Mouse (Mus musculus) cortical plate, adult 2 months (tissue): Measurements from ENCODE around the gene Sp6.

ENCODE experiments used
- CTCF ChIP-seq: fragments of 200-500 bp; IDR thresholded peaks from 2 replicates; pipeline ENCODE4 v1.5.1; 2011; ENCODE audit warnings: mild to moderate bottlenecking, control low read depth, low read length; ENCODE audit not compliant: insufficient read depth; ENCODE audit errors: extremely low read depth
- POLR2A ChIP-seq: fragments of 200-500 bp; IDR thresholded peaks from 2 replicates; pipeline ENCODE4 v1.6.1; 2011; ENCODE audit warnings: mild to moderate bottlenecking, low read length, control low read depth; ENCODE audit not compliant: insufficient read depth; ENCODE audit errors: extremely low read depth

DNA sequence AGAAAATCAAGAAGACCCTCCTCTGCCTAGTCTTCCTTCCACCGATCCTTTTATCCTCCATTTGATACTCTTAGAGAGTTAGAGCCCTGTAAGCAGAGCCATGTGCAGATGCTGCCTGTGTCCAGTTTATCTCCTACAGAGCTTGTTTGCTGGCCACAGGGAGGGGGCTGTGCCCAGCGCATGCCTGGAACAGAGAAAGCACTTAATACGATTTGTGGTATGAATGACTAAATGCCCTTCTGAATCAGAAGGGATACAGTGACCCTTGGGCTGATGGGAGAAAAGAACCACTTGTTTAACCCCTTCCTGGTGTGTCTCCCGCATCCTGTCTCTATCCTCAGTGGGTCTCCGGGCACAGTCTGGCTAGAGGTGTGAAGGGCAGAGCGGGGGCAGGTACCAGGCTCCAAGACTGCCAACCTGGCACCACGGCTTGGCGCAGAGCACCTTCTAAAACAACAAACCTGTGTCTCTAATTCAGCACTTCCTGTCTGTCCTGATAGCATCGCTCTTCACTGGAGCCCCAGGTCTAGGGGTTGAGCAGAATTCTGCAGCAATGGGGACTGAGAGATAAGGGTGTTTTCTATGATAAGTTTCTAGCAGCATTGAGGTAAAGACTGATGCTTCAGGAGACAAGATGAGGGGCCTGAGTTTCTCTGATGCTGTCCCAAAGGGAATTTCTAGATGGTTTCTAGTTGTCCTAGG is 6.0 kb upstream of the Sp6 start:
- TF ChIP-seq POLR2A (no peak), CTCF (no peak)
